Mouse (Mus musculus) cerebellum, adult 18-20 months (tissue): Measurements from ENCODE around the gene Ccl28.
"Not testable (repeated sequence)": the region's sequence is repeated elsewhere in the genome, so short reads cannot be mapped to it uniquely, and the experiment has no call there.

Source experiments
- DNase-seq, 2 experiments: peaks; one replicate each; pipeline ENCODE4 v3.0.0; 2021

The Ccl28 gene

DNA sequence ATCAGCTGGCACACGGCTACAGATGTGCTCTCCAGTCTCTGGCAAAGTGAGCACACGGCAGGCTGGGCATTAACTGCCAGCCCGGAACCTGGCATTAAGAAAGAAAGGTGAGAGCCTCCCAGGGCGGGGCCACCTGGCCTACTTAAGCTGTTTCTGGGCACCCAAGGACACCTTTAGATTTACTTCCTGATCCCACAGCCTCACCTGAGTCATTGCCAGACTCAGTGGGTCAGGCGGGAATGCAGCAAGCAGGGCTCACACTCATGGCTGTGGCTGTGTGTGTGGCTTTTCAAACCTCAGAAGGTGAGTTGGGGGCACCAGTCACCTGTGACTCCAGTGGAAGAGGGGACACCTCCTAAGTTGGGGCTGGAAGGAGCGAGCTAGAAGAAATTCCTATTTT is at the start of gene Ccl28:
Ccl28 (plus strand) TSS at position 186 of the 400 bp plus-strand sequence.
- no peak for DNase-seq

- peak; percentile 17 to 55 for DNase-seq
Observed at GRCm38 (mm10) chr13:119596321-119597211, 27.1 kb upstream of the Ccl28 start.

GRCm38 (mm10) chr13:119598466-119598865 is 25.2 kb upstream of the Ccl28 start:
- not testable (repeated sequence) for DNase-seq

- peak in 1 of 2 experiments; percentile 14 for DNase-seq
Observed at GRCm38 (mm10) chr13:119599066-119599465, 24.6 kb upstream of the Ccl28 start.

- not testable (repeated sequence) for DNase-seq
Observed at GRCm38 (mm10) chr13:119599498-119599897, 24.1 kb upstream of the Ccl28 start.

DNA sequence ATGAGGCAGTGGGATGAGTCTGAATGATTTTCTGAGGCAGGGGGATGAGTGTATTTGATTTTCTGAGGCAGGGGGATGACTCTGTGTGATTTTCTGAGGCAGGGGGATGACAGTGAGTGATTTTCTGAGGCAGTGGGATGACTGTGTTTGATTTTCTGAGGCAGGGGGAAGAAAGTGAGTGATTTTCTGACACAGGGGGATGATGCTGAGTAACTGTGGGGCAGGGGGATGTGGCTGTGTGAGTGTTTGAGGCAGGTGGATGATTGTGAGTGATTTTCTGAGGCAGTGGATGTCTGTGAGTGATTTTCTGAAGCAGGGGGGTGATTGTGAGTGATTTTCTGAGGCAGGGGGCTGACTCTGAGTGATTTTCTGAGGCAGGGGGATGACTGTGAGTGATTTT is 23.5 kb upstream of the Ccl28 start:
- peak; percentile 18 to 25 for DNase-seq

- peak; percentile 47 to 55 for DNase-seq
Observed at GRCm38 (mm10) chr13:119602688-119603331, 20.8 kb upstream of the Ccl28 start.

- not testable (repeated sequence) for DNase-seq
Observed at GRCm38 (mm10) chr13:119603890-119604289, 19.7 kb upstream of the Ccl28 start.

DNA sequence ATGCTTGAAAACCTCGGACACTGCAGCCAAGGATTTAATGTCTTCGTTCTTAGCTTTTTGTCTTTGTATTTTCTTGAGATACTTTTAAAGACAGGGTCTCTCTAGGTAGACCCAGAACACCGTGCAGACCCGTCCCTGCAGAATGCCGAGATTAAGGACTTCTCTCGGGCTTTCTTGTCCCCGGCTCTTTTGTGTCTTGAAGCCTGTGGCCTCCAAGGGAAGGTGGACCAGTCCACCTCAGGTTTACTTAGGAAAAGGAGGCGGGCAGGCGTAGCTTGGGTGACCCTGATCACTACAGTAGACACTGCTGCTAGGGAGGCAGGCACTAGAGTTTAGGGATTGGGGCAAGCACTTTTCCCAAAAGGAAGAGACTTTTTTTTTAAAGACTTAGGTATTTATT is 19.3 kb upstream of the Ccl28 start:
- DNase-seq, result not testable (repeated sequence)

DNA sequence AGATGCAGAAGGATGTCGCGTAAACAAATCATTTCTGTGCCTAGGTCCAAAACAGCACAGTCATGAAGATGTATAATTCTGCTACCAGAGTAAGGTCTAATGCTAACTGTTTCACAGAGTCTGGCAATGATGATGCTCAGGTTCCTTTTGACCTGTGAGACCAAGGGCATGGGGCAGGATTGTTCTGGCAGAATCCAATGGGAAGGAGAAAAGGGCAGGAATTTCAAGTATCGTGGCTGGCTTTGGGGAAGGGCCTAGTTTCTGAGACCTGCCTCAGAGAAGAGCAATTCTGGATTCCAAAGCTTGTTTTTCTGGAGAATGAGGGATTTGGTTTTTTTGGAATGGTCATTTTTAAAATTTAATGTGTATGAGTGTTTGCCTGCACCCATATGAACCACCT is 4.8 kb upstream of the Ccl28 start:
- DNase-seq, result no peak

DNA sequence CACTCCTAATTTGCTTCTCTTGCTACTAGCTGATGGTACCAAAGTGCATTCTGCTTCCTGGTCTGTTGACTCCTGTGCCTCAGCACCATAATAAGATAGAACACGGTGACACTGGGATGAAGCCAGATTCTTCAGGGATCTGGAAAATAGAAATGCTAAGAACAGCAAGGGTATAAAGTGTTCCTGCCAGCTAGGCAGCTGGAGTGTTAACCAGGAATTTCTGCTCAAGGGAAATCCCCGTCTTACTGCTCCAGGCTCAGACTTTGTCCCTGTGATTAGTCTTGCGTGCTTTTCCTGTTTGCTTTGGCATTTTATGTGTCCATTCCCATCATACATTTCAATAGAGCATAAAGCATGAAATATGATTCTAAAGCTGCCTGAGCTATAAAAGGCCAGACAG is 3.9 kb upstream of the Ccl28 start:
- no peak for DNase-seq

DNA sequence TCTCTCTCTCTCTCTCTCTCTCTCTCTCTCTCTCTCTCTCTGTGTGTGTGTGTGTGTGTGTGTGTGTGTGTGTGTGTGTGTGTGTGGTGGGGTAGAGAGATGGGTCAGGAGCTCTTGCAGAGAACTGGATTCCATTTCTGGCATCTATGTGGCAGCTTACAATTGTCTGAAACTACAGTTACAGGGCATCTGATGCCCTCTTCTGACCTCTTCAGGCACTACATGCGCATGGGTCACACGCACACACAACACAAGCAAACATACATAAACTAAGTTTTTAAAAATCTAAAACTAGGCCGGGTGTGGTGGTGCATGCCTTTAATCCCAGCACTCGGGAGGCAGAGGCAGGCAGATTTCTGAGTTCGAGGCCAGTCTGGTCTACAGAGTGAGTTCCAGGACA is 2.3 kb downstream of the Ccl28 start:
- DNase-seq, result not testable (repeated sequence)

- DNase-seq, result peak; percentile 89 to 90
Observed at GRCm38 (mm10) chr13:119631482-119632155, 8.0 kb downstream of the Ccl28 start.

DNA sequence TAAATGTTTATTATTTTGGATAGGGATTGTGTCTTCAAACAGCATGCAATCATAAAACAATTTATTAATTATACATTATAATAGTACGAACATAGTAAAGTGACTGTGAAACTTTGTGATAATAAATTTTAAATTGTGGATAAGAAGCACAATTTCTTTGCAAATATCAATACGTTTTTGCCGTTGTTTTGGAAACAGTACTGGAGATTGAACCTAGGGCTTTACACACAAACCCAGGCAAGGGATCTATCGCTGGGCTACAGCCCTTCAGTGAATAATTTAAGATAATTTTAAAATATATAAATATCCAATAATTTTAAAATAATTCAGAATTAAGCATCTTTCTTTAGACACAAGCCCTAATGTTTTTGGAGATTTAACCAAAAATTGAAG is 8.5 kb downstream of the Ccl28 start:
- DNase-seq, result no peak

- no peak for DNase-seq
Observed at GRCm38 (mm10) chr13:119635496-119635895, 11.9 kb downstream of the Ccl28 start.

- DNase-seq, result no peak
Observed at GRCm38 (mm10) chr13:119637837-119638236, 14.2 kb downstream of the Ccl28 start.

- DNase-seq, result no peak
Observed at GRCm38 (mm10) chr13:119638449-119638848, 14.8 kb downstream of the Ccl28 start.

- DNase-seq, result no peak
Observed at GRCm38 (mm10) chr13:119639302-119639701, 15.7 kb downstream of the Ccl28 start.

DNA sequence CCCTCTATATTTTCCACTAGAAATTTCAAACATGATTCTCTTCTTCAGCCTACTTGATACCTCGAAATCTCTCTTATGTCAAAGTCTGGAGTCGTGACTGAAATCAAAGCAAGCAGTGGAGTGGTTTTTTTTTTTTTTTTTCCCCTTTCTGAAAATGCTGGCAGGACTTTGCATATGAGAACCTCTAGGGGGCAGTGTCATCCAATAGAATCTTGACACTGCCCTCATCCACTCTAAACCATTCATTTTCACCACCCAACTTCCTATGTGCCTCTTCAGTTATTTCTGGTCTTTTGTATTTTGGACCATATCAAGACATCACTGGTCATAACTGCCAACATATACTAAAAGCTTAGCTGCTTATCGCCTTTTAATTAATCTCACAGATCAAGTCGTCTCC is 16.9 kb downstream of the Ccl28 start:
- DNase-seq, result peak; percentile 14 to 34

- DNase-seq, result no peak
Observed at GRCm38 (mm10) chr13:119641145-119641544, 17.5 kb downstream of the Ccl28 start.

- no peak for DNase-seq
Observed at GRCm38 (mm10) chr13:119644769-119645168, 21.1 kb downstream of the Ccl28 start.

DNA sequence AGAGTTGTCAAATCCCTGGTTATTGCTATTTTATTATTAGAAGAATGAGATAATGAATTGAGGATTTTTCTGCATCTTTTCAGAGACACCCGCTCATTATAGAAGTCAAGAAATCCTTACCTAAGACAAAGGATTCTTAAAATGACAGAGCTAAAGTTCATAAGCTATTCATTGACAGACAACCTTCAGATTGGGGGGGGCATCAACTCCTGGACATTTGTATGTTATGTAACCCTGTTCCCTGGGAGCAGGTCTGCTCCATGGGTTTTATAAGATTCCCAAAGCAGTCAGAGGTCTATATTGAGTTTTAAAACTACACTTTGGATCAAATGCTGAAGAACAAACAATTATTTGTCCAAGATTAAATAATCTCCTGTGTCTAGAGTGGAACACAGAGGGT is 22.9 kb downstream of the Ccl28 start:
- no peak for DNase-seq

GRCm38 (mm10) chr13:119648891-119649698 is 25.5 kb downstream of the Ccl28 start:
- DNase-seq, result no peak
